Mouse (Mus musculus): Measurements from ENCODE around the gene Plek. TPM values are rescaled to one million over a fixed set of nuclear protein-coding genes. Genes with fewer than 3 reads are reported as not detected.

Plek gene
- polyA plus RNA-seq, 1 experiment from 2014 or later, result 1.6 TPM

DNA sequence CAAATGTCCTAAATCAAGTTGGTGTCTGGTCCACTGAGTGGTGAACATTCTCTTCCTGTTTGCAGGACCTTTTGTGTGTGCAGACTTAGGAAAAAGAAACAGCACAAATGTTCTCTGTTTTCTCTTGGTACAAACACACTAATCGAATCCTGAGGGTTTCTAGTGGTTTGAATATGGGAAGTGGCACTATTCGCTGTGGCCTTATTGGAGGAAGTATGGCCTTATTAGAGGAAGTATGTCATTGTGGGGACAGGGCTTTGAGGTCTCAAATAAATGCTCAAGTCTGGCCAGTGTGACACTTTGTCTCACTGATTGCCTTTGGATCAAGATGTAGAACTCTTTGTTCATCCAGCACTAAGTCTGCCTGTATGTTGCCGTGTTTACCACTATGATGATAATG lies 120.0 kb downstream of the Plek start:
- no peak overlapping the region for H3K9ac ChIP-seq (replicated peaks; ENCODE audit: low read length)
- no peak for ATAC-seq (ENCODE audit: low FRiP score, low TSS enrichment)
- no peaks in the 10 kb centered on the region for H3K27me3 ChIP-seq (ENCODE audit: insufficient read depth, low read length)
- H3K36me3 ChIP-seq (ENCODE audit: insufficient read depth, low read length), result no peaks in the 10 kb centered on the region
- H3K4me3 ChIP-seq (ENCODE audit: low read length), result no peak overlapping the region
- no peak overlapping the region for H3K27ac ChIP-seq (ENCODE audit: low read length)
- WGBS, result 83% methylated on average over 3 of the region's 3 CpGs
- H3K9me3 ChIP-seq (ENCODE audit: low read length), result peaks cover 3% of the 10 kb centered on the region
- no peaks in the 10 kb centered on the region for H3K4me1 ChIP-seq (ENCODE audit: insufficient read depth, low read length)
- no peak overlapping the region for H3K4me2 ChIP-seq (replicated peaks; ENCODE audit: low read depth, low read length)

Other genes starting within 250 kb of the Plek start
- 1.1 and 1.6 TPM in 2 replicates for gene Fbxo48, start 101.0 kb downstream of the Plek start, polyA plus RNA-seq (2015; fragmentation: Nextera tagmentation; extraction: Ambion mirVana)
- 31.4 and 32.4 TPM in 2 replicates for gene Cnrip1, start 795 bp downstream of the Plek start, polyA plus RNA-seq (2015; fragmentation: Nextera tagmentation; extraction: Ambion mirVana)
- gene Ppp3r1, start 106.9 kb upstream of the Plek start, polyA plus RNA-seq (2015; fragmentation: Nextera tagmentation; extraction: Ambion mirVana), result 84.6 and 86.5 TPM in 2 replicates
- 27.6 and 30.0 TPM in 2 replicates for gene Wdr92, start 129.7 kb upstream of the Plek start, polyA plus RNA-seq (2015; fragmentation: Nextera tagmentation; extraction: Ambion mirVana)
- 65.7 and 68.4 TPM in 2 replicates for gene Pno1, start 159.2 kb upstream of the Plek start, polyA plus RNA-seq (2015; fragmentation: Nextera tagmentation; extraction: Ambion mirVana)
- 90.2 and 98.0 TPM in 2 replicates for gene C1d, start 205.2 kb upstream of the Plek start, polyA plus RNA-seq (2015; fragmentation: Nextera tagmentation; extraction: Ambion mirVana)

Measured in kidney, embryonic 16.5 days (tissue).